Mouse (Mus musculus) kidney, adult 18-20 months (tissue): ENCODE results near the gene Phxr2.
"Not testable (repeated sequence)": the region's sequence is repeated elsewhere in the genome, so short reads cannot be mapped to it uniquely, and the experiment has no call there.

ENCODE experiments used
- DNase-seq: peaks from one replicate; pipeline ENCODE4 v3.0.0; 2021

Phxr2 gene

DNA sequence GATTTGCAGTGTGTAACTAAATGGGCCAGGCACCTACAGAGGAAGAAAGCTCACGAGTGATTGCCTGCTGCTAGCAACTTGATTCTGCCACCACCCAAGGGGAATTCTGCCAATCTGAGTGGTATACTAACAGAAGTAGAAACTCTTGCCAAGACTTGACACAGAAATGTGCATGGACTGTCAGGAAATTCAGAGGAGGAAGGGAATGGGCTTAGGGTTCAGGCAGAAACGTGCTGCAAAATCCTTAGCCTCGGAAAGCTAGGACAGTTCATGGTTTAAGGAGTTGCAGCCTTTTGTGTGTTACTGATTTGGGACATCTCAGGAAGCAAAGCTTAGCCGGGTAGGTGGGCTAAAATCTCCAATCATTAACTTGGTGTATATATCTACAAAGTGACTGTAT, at the start of gene Phxr2:
Gene Phxr2, minus strand, starts transcription at position 101 of the 400 bp plus-strand sequence.
- DNase-seq: no peak

- DNase-seq: no peak
These were observed 46.9 kb upstream of the Phxr2 start for GRCm38 (mm10) chr10:99172906-99173507.

DNA sequence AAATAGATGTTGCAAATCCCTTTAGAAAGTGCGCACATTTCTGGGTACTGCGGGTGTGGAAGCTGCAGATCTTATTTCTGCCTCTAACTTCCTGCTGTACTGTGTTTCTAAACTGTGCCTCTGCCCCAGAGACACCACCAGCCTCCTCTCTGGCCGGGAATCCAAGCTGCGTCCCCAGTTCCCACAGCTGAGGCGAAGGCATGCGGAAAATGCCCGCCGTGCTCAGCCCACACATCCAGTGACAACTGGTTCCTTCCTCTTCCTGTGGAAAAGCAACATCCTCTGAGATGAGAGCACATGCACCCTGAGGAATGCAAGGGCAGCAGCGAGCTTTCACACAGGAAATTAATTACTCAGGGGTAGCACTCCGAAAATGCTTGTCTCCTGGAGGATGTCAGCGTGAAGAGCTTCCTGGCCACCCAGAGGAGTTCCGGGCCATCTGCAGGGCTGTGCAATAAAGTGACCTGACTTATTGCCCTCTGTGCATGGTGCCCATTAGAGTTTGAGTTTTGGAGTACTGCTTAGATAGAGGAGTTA, 45.9 kb upstream of the Phxr2 start:
- DNase-seq: peak; percentile 59

- no peak for DNase-seq
These were observed 43.6 kb upstream of the Phxr2 start for GRCm38 (mm10) chr10:99169765-99170129.

DNA sequence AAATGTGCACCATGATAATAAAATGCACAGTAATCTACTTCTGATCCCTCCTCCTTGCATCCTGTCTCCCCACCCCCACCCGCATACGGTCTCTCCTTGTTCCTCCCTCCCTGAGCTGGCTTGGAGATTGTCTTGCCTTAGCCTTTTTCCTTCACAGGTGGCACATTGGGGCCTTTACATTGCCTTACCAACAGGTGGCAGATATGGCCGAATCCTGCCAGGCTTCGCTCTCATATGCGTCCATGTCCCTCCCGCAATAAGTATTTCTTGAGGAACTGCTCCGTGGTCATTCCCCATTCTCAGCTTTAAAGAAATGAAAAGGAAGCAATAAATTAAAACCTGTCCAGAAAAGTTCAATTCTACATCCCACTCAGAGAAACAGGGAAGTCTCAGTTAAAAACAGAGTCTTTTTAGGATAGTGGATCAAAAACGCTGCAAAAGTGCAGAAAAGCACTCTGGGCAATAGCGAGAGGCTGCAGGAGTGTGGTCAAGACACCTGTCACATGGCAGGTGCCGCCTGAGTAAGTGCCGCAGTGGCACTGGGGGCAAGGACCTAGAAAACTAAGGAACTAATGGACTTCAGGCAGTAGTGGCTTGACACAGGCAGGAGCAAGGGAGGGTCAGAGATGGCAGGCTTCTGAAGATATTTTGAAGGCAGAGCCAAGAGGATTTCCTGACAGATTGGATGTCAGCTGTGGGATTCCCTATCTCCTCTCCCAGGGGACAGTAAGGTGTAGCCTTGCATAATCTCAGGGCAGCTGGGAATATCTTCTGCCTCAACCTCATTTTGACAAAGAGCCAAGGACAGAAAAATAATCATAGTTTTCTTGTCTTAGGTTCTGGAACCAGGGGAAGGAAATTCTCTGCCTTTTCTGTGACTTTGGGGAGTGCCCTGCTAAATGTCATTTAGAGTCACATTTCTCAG, 43.0 kb upstream of the Phxr2 start:
- no peak for DNase-seq

DNA sequence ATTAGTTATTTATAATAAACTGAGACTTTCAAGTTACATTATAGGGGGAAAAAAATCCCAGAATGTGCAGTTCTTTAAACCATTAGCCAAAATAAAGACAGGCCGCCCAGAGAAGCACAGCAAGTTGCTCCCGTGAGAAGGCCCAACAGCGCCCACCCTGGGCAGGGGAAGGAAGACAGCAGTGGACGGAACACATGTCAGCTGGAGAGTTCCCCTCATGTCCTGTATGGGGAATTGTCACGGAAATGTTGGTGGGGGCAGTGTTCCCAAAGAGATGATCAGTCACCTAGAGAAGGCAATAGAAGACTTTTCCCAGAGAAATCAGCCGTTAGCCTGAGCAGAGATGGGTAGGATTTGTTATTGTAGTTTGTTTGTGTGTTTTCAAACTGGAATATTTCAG, 42.3 kb upstream of the Phxr2 start:
- no peak for DNase-seq

DNA sequence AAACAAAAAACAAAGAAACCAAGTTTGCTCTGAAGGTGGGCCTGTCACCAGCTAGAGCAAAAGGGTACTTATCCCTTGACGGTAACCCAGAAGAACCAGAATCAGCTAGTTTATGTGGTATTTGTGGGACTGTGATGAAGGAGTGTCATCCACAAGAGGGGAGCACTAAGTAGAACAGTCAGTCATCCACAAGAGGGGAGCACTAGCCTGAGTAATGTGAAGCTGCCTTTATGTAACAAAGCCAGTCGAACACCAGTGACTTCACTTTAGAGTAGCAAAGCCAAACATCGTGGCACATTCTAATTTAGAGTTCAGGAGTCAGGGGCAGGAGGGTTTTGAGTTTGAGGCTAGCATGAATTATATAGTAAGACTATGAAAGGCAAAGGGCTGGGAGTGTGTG, 40.3 kb upstream of the Phxr2 start:
- peak; percentile 30 for DNase-seq

DNA sequence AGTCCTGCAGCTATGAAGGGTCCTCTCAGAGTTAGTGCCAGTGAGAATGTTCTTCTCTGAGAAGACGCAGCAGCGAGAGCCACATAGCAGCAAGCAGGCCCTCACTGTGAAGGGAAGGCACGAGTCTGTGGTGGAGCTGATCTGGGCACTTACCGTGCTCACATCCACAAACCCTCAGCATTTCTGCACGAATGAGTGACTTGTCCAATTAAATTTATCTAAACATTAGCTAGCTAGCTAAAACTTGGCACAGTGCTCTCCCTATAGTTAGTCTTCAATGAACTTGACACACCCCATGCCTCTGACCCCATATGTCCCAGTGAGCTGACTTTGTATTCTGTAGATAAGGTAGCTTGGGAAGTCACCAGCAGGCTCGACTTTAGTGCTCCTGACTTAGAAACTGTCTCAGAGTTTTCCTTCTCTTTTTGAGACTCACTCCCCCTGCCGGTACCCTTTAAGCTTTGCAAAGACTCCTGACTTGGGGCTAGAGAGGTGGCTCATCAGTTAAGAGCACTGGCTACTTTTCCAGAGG, 39.7 kb upstream of the Phxr2 start:
- DNase-seq: peak; percentile 51

DNA sequence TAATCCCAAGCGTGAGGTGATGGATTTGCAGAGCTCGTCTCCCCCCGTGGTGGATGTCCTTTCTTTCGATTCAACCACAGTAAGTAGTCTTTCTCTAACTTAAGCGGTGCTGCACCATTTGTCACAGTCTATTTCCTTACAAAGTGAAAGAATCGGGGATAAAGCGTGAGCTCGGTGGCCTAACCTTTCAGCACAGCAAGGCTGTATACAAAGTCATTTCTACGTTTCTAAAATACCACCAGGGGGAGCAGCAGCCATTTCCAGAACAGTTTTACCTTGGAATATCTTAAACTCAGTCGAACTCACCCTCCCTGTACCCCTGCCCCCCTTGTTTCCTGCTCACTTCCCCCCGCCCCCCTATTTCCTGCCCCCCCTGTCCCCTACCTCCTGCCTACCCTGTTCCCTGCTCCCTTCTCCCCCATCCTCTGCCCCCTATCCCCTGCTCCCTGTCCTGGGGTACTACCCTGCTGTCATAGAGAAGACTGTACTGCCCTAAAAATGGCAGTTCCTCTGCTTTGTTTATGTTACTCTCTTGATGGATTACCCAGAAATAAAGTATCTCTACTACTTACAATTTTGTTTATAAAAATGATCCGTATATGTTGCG, 38.8 kb upstream of the Phxr2 start:
- DNase-seq: peak; percentile 26

DNA sequence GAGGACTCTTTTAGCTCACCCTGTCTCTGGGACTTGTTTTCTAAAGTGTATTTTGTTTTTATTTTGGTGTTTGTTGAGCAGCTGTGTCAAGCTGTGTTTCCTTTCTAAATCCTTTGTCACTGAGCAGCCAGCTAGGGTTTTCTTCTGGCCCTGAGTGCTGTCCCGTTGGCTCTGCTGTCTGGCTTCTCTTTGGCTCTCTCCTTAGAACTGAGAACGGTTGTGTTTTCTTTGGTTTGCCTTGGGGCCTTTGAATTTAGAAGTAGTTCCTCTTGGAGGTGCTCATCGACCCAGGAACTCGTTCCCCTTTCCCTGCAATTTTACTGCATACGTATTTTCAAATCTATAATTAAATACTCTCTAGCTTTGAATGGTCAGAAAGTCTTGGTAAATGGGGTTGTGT, 36.9 kb upstream of the Phxr2 start:
- DNase-seq: no peak

GRCm38 (mm10) chr10:99161987-99162582, 36.0 kb upstream of the Phxr2 start:
- no peak for DNase-seq

DNA sequence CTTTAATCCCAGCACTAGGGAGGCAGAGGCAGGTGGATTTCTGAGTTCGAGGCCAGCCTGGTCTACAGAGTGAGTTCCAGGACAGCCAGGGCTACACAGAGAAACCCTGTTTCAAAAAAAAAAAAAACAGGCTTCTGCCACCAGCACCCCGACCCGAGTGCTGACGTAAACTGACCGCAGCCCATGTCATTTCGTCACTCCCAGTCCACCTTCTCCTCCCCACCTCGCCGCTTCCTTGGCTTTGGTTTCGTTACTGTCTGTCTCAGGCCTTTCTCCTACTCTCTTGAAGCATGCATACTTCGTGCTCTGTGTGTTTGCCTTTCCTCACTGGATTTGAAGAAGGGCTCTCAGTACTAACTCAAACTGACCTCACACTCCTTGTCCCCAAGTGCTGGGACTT, 31.6 kb upstream of the Phxr2 start:
- not testable (repeated sequence) for DNase-seq

- DNase-seq: no peak
These were observed 30.7 kb upstream of the Phxr2 start for GRCm38 (mm10) chr10:99156808-99157207.

DNA sequence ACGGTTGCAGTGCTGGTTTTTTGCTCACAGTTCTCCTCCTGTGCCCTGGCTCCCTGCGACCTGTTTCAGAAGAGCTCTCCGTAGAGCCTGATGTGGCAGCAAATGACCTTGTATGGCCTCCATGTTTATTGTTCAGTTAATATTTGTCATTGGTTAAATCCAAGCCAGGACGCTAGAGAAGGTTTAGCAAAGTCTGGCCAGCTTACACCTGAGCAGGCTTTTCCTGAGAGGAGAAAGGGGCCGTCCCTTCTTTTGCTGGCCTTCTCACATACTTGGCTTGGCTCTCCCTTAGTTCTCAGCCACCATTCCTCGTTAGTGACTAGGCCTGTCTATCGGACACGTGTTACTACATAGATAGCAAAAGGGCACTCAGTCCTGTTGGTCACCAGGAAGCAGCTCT, 28.5 kb upstream of the Phxr2 start:
- DNase-seq: no peak

GRCm38 (mm10) chr10:99152063-99152462, 25.9 kb upstream of the Phxr2 start:
- DNase-seq: no peak

- no peak for DNase-seq
These were observed 25.5 kb upstream of the Phxr2 start for GRCm38 (mm10) chr10:99151580-99151979.

- no peak for DNase-seq
These were observed 23.9 kb upstream of the Phxr2 start for GRCm38 (mm10) chr10:99150016-99150415.

DNA sequence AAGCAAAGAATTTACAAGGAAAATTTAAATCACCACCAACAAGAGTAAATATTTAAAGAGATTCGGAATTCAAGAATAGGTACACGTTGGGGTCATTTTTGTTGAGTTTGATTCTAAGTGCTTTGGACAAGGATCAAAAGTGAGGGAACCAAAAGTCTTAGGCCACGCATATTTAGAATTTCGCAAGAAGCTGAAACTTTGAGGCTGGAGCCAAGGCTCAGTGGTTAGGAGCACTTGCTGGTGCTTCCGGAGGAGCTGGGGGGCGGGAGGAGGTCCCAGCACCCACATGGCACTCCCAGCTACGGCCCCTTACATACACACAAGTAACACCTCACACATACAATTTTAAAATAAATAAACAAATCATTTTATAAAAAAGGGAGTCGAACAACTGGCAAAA, 20.5 kb upstream of the Phxr2 start:
- no peak for DNase-seq

GRCm38 (mm10) chr10:99145611-99146010, 19.5 kb upstream of the Phxr2 start:
- DNase-seq: no peak

GRCm38 (mm10) chr10:99136337-99136736, 10.2 kb upstream of the Phxr2 start:
- DNase-seq: no peak

DNA sequence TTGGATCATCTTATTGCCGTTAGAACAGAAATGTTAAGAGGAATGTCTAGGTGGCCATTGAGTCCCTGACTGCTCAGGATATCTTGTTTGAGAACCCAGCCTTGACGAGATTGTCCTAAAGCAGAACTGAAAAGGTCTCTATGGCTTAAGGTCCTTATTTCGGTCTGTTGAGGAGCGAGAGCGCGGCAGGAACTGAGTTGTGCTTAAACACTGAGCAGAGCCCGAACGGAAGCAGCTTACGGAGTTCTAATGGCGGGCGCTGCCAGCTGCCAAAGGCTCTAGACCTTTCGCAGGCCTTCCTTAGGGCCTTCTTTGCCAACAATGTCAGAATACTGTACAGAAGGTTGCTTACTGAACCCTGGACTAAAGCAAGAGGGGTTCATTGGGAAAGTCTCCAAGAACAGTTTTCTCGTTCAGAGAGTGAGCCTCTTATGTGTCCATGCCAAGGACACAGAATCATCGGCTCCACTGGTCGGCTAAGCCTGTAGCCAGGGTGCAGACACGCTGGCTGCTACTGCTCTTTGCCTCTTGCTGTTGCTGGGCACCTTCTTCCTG, 7.3 kb upstream of the Phxr2 start:
- no peak for DNase-seq

DNA sequence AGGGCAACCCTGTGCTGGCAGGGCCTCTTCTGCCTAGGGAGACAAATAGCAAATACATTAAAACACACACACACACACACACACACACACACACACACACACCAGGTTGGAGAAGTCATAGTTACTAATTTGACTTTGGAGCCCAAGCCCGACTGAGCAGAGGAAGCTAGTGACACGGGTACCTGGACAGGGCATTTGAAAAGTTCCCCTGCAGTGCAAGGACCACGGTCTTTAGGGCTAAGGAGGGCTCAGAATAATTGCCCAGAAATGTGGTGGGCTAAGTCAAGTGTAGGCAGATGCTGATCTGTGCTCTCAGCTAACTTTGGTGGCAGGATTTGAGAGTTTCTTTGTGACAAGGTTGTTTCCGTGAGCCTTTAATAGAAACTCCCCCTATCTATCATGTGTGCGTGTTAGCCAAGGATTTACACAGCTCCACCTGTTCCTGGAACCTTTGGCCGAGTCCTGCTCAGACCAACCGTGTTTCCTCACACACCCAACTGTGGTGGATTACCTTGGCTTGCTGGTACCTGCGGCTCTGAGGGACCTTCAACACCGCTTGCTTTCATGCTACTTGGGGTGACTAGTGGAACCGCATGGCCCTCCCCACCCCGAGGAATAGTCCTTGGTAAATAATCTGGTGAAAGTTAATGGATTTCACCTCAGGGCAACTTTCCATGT, 6.6 kb upstream of the Phxr2 start:
- no peak for DNase-seq
